Mouse (Mus musculus) lung, embryonic 14.5 days (tissue): ENCODE data around the gene Asphd1. TPM values are rescaled to one million over a fixed set of nuclear protein-coding genes. Genes with fewer than 3 reads are reported as not detected.
"Not testable (repeated sequence)": the region's sequence is repeated elsewhere in the genome, so short reads cannot be mapped to it uniquely, and the experiment has no call there.

ENCODE experiments used
- ATAC-seq: fragments of 200-750 bp; cut with Nextera tagmentation; 2 replicates; pipeline ENCODE4 v1.8.0; 2017; ENCODE audit warnings: mild to moderate bottlenecking, moderate TSS enrichment, moderate library complexity; ENCODE audit not compliant: insufficient read depth
- DNase-seq: peaks from one replicate; pipeline ENCODE4 v3.0.0-alpha.2; 2015
- H3K27ac ChIP-seq: fragments of 300-500 bp; sonication (generic); 2 replicates; pipeline ENCODE4 v1.5.1; 2014; ENCODE audit warnings: low read depth, mild to moderate bottlenecking, moderate library complexity
- H3K27me3 ChIP-seq: fragments of 300-500 bp; sonication (generic); 2 replicates; pipeline ENCODE4 v1.6.1; 2014; ENCODE audit warnings: low read length, control low read depth; ENCODE audit not compliant: insufficient read depth
- H3K36me3 ChIP-seq: fragments of 300-500 bp; sonication (generic); 2 replicates; pipeline ENCODE4 v1.6.1; 2014; ENCODE audit warnings: control low read depth; ENCODE audit not compliant: insufficient read depth
- H3K4me1 ChIP-seq: fragments of 300-500 bp; sonication (generic); 2 replicates; pipeline ENCODE4 v1.6.1; 2014; ENCODE audit warnings: antibody characterized with exemption, control low read depth; ENCODE audit not compliant: insufficient read depth
- H3K4me2 ChIP-seq: fragments of 300-500 bp; sonication (generic); 2 replicates; pipeline ENCODE4 v1.6.1; 2014; ENCODE audit warnings: mild to moderate bottlenecking
- H3K4me3 ChIP-seq: fragments of 300-500 bp; sonication (generic); 2 replicates; pipeline ENCODE4 v1.5.1; 2014; ENCODE audit warnings: low read depth, low read length
- H3K9ac ChIP-seq: fragments of 300-500 bp; sonication (generic); 2 replicates; pipeline ENCODE4 v1.6.1; 2014
- H3K9me3 ChIP-seq: fragments of 300-500 bp; sonication (generic); 2 replicates; pipeline ENCODE4 v1.6.1; 2016; ENCODE audit warnings: low read depth, low read length, control low read depth
- CTCF ChIP-seq: IDR thresholded peaks from 2 replicates; pipeline ENCODE4 v1.5.1; 2016; ENCODE audit warnings: antibody characterized with exemption, low read depth
- WGBS: fragments of 180-500 bp; shearing (Covaris S2); extraction: QIAGEN DNeasy Blood & Tissue Kit; methylation state at CpG from one replicate; pipeline ENCODE4 v1.1.7; 2014; 5-methylcytosine and 5-hydroxymethylcytosine counted together
- polyA plus RNA-seq: library from polyadenylated mRNA; unstranded; fragments of >200 nt; fragmentation: Nextera tagmentation; extraction: Ambion mirVana; gene quantifications from 2 replicates; pipeline ENCODE4 v1.2.1, GENCODE M21; 2014

Asphd1 gene
- polyA plus RNA-seq, 1 experiment from 2014 or later: 0.39 TPM

DNA sequence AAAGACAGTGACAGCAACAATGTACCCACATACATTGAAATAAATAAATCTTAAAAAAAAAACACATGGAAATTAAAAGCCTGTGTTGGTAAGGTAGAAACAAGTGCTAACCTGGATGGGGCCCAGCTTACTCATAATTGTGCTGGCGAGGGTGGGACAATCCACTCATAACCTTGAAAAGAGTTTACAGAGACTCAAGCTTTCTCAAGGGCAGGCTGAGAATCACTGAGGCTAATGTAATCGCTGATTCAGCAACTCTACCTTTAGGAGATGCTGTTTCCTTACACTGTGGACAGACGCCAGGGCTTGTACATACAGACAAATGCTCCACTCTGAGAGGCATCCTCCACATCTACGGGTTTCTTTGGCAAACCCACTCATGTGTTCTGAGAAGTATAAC lies 29.4 kb downstream of the Asphd1 start:
- DNase-seq (no peak), ATAC-seq (no peak)
- no peak for TF ChIP-seq CTCF
- Histone ChIP-seq H3K4me1 (no peaks in the 10 kb centered on the region), H3K9ac (no peak overlapping the region), H3K27ac (no peak overlapping the region), H3K27me3 (no peaks in the 10 kb centered on the region), H3K4me3 (no peak overlapping the region), H3K4me2 (no peak overlapping the region), H3K36me3 (no peaks in the 10 kb centered on the region), H3K9me3 (no peaks in the 10 kb centered on the region)
- WGBS: 76% methylated on average over 4 of the region's 4 CpGs

DNA sequence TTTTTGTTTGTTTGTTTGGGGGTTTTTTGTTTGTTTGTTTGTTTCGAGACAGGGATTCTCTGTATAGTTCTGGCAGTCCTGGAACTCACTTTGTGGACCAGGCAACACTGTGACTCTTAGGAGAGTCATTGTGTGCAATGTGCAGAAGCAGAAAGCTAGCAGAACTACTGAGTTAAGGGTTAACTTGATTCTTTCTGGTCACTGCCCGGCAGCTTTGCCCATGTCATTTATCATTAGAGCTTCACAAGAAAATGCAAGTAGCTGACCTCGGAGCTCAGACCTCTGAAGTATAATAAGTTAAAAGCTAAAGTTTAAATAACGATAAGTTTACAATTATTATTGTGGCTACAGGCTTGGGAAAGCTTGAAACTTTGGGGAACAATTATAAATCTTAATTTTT lies 31.0 kb downstream of the Asphd1 start:
- H3K9me3 ChIP-seq: not testable (repeated sequence)
- WGBS: 16% methylated on average over 4 of the region's 4 CpGs

DNA sequence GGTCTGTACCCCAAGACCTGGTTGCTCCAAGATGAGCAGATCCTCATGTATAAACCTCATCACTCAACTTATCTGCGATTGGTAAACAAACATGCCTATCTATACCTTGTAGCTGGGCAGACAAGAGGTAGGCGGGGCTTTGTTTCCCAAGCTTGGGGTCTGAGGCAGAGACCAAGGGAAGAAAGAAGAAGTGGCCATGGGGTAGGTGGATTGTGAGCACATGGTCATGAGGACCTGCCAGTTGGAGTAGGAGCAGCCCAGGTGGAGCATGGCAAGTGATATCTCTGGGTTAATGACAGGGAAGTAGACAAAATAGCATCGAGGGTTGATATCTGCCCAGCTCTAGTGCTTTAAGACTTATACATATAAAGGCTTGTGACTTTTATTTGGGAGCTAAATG lies 34.5 kb downstream of the Asphd1 start:
- no peak for ATAC-seq
- Histone ChIP-seq H3K4me3 (no peak overlapping the region), H3K36me3 (no peaks in the 10 kb centered on the region), H3K27me3 (no peaks in the 10 kb centered on the region), H3K9ac (no peak overlapping the region), H3K4me2 (no peak overlapping the region), H3K9me3 (no peaks in the 10 kb centered on the region), H3K27ac (no peak overlapping the region), H3K4me1 (no peaks in the 10 kb centered on the region)
- WGBS: 66% methylated on average over 3 of the region's 3 CpGs
- TF ChIP-seq CTCF: no peak
- no peak for DNase-seq

More for the DNA sequence above, 31.0 kb downstream of the Asphd1 start:
- not testable (repeated sequence) for DNase-seq, H3K4me1 ChIP-seq, H3K36me3 ChIP-seq, H3K27ac ChIP-seq, ATAC-seq, H3K27me3 ChIP-seq, H3K9ac ChIP-seq, H3K4me2 ChIP-seq, H3K4me3 ChIP-seq

DNA sequence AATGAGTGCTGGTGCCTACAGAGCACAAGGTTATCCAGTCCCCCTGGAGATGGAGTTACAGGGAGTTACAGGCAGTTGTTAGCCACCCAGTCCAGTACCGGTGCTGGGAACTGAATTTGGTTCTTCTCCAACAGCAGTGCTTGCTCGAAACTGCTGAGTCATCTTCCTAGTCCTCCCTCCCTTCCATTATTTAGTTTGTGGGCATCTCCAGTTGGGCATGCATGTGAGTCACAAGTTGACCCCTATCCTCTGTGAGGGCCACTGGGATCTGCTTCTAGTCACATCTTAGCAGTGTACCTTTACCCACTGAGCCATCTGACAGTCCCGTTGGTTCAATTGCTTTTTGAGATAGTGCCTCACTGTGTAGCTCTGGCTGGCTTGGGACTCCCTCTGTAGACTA lies 43.8 kb downstream of the Asphd1 start:
- H3K27me3 ChIP-seq: no peaks in the 10 kb centered on the region
- TF ChIP-seq CTCF: no peak
- H3K36me3 ChIP-seq: no peaks in the 10 kb centered on the region
- H3K4me1 ChIP-seq: no peaks in the 10 kb centered on the region
- no peak for DNase-seq
- no peak overlapping the region for H3K4me2 ChIP-seq
- H3K9ac ChIP-seq: no peak overlapping the region
- H3K4me3 ChIP-seq: no peak overlapping the region
- no peaks in the 10 kb centered on the region for H3K9me3 ChIP-seq
- H3K27ac ChIP-seq: no peak overlapping the region
- ATAC-seq: no peak
- 58% methylated on average over 3 of the region's 3 CpGs for WGBS

DNA sequence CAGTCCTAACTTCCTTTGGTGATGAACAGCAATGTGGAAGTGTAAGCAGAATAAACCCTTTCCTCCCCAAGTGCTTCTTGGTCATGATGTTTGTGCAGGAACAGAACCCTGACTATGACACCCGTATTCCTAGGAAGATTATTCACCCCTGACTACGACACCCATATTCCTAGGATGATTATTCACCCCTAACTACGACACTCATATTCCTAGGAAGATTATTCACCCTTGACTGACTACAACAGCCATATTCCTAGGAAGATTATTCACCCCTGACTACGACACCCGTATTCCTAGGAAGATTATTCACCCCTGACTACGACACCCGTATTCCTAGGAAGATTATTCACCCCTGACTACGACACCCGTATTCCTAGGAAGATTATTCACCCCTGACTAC lies 49.6 kb downstream of the Asphd1 start:
- not testable (repeated sequence) for H3K4me2 ChIP-seq, H3K9me3 ChIP-seq, H3K9ac ChIP-seq, H3K27me3 ChIP-seq, H3K36me3 ChIP-seq, H3K4me1 ChIP-seq, H3K4me3 ChIP-seq, DNase-seq, ATAC-seq, H3K27ac ChIP-seq
- WGBS: 93% methylated on average over 7 of the region's 9 CpGs

DNA sequence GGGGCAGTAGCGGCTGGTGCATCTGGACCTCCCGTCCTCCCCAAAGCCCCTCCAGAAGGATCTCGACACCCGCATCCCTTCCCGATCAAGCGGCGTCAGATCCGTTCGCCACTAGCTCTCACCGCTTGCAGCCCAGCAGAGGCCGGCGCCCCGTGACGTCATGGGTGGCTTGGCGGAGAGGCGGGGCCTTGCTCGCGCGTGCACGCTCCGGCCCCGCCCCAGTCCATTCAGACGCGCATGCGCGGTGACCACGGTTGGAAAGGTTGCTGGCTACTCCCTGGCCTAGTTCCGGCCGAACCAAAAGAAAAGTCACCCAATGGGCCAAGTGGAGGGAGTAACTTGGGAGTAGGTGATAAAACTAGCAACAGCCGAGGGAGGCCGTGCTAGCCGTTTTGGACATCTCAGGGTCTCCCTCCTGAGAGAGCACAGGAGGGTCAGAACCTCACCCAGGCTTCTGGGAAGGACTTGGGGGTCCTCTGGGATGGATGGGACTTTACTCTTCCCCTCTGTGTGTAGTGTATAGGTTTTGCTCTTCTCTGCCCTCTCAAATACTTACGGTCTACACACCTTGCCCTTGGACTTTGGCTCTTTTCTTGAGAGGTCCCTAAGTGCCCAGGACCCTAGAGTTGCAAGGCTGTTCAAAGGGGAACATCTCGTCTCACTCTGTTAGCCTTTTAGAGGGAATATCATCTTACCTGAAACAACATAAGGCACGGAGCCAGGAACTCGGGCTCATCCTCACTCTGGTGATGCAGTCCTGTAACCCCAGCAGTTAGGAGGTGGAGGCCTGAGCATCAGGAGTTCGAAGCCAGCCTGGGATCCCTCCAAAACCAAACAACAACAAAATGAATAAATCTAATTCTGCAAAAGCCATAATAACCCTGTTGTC lies 51.0 kb downstream of the Asphd1 start:
- Histone ChIP-seq H3K36me3 (no peaks in the 10 kb centered on the region), H3K4me3 (peak overlapping the region; percentile 71), H3K27ac (peak overlapping the region; percentile 60; the same call in 1 of the 2 replicates), H3K9ac (peak overlapping the region; percentile 77), H3K4me1 (peaks cover 10% of the 10 kb centered on the region), H3K4me2 (peak overlapping the region; percentile 95), H3K9me3 (no peaks in the 10 kb centered on the region), H3K27me3 (no peaks in the 10 kb centered on the region)
- TF ChIP-seq CTCF: no peak
- peak; percentile 94 for ATAC-seq
- WGBS: 9% methylated on average over 37 of the region's 37 CpGs
- peak; percentile 98 for DNase-seq

DNA sequence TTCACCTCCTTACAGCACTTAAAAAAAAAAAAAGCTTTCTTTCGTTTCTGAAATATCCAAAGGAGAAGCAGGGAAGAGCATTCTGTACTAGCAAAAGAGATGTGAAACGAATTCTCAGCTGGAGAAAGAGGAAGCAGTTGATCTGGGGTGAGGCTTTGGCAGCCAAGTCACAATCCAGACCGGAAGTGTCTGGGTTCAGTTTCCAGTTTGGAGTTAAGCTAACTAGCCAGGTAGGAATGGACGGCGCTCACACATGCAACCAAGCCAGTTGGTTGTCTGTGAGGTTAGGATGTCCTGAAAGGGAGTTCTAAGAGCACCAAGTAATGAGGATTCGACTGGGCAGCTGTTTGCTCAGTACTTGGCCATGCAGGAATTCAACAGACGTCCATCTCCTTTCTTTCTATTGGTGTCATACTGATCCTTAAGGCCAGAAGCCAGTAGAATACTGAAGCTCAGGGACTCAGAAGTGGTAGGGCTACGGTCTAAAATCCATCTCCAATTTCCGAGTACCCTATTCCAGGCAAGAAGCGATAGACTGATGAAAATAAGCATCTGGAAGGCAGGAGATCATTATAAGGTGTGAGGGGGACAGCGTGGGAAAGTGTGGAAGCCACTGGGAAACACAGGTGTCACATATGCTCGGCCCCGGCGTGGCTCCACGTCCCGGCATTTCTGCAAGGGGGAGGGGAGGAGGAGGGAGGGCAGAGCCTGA lies 51.8 kb downstream of the Asphd1 start:
- peak; percentile 39 for DNase-seq
- ATAC-seq: no peak; the same call in 1 of the 2 replicates
- H3K4me1 ChIP-seq: peaks cover 10% of the 10 kb centered on the region
- peak overlapping the region; percentile 95 for H3K4me2 ChIP-seq
- H3K27me3 ChIP-seq: no peaks in the 10 kb centered on the region
- H3K27ac ChIP-seq: peak overlapping the region; percentile 60; the same call in 1 of the 2 replicates
- no peaks in the 10 kb centered on the region for H3K36me3 ChIP-seq
- H3K4me3 ChIP-seq: peak overlapping the region; percentile 71
- no peak for TF ChIP-seq CTCF
- H3K9me3 ChIP-seq: no peaks in the 10 kb centered on the region
- WGBS: 24% methylated on average over 15 of the region's 16 CpGs
- peak overlapping the region; percentile 77 for H3K9ac ChIP-seq
